Mouse (Mus musculus): ENCODE measurements around the gene Sel1l3. TPM values are rescaled to one million over a fixed set of nuclear protein-coding genes. Genes with fewer than 3 reads are reported as not detected.

Gene Sel1l3
- polyA plus RNA-seq, 1 experiment from 2014 or later: 0.76 TPM

DNA sequence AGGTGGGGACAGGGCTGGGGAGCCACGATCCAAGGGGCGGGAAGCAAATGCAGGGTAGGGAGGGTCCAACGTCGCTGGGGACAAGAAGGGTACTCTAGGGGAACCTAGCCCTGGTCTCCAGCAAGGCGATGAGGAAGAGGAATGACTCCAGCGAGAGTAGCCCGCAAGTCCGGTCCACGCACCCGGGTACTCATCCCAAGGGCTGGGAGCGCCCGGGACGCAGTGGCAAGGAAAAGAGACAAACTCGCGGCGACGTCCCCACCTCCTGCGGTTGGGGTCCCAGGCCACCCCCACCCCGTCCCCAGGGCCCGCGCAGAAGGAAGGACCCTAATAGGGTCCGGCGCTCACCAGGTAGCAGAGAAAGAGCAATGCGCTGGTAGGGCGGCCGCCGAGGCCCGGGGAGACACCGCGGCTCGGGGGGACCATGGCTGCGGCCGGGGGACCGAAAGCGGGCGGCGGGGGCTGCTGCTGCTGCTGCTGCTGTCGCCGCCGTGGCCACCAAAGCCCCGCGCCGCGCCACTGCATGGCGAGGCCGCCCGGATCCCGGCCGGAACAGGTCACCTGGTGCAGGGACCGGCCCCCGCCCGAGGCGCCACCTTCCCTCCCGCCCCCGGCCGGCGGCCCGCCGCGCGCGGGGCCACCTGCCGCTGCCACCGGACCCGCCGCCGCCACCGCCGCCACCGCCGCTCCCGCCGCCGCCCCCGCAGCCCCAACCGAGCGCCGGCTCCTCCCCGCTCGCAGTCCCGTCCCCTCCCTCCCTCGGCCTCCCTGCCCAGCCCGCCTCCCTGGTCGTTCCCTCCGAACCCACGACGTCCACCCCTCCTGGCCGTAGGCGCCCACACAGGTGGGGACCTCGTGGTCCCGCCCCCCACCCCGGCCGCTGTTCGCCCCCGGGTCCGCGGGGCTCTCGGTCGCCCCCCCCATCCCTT, 681 bp downstream of the Sel1l3 start:
- H3K36me3 ChIP-seq: no peaks in the 10 kb centered on the region
- H3K27ac ChIP-seq: no peak overlapping the region
- ATAC-seq (replicated peaks; ENCODE audit: insufficient number of reproducible peaks, insufficient read depth, low FRiP score, low read depth): peak; percentile 28; the same call in 1 of the 2 replicates
- peaks cover 46% of the 10 kb centered on the region for H3K27me3 ChIP-seq
- peak overlapping the region; percentile 67 for H3K4me3 ChIP-seq
- H3K9me3 ChIP-seq (replicated peaks): no peaks in the 10 kb centered on the region
- WGBS: under 1% methylated on average over 59 of the region's 99 CpGs
- H3K4me1 ChIP-seq (replicated peaks): peaks cover 22% of the 10 kb centered on the region
- peak overlapping the region; percentile 66 for H3K9ac ChIP-seq
- H3K4me2 ChIP-seq: peak overlapping the region; percentile 100

DNA sequence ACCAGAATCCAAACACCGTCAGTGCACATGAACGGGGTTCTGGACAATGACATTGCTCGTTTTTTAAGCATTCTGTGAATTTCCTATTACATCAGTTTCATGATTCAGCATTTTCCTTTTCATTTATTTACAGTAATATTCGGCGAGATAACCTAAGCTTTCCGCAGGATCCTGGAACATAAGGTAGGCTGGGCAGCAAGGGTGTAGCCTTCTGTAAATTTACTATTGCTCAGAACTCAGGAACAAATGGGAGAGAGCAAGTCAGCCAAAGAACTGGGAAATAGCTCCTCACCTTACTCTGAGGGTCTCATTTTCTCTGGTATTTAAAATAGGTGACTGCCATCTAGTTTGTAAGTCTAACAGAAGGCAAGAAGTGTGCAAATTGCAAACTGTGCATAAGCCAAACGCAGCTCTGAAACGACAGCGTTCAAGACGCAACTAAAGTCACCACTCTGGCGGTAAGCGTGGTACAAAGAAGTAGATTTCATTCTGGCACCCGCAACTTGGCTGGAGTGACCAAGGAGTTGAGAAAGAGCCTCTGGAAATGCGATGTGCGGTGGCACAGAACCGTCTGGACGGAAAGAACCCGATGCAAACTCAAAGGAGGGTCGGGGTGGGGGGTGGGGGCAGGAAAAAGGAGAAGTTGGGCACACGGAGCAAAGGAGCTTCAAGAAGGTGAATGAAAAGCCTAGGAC, 1.5 kb downstream of the Sel1l3 start:
- Histone ChIP-seq H3K9me3 (replicated peaks) (no peaks in the 10 kb centered on the region), H3K27me3 (peaks cover 46% of the 10 kb centered on the region), H3K9ac (peak overlapping the region; percentile 66), H3K27ac (no peak overlapping the region), H3K36me3 (no peaks in the 10 kb centered on the region), H3K4me1 (replicated peaks) (peaks cover 20% of the 10 kb centered on the region), H3K4me2 (peak overlapping the region; percentile 100), H3K4me3 (peak overlapping the region; percentile 67)
- WGBS: 22% methylated on average over 20 of the region's 20 CpGs
- ATAC-seq (replicated peaks; ENCODE audit: insufficient number of reproducible peaks, insufficient read depth, low FRiP score, low read depth): no peak

DNA sequence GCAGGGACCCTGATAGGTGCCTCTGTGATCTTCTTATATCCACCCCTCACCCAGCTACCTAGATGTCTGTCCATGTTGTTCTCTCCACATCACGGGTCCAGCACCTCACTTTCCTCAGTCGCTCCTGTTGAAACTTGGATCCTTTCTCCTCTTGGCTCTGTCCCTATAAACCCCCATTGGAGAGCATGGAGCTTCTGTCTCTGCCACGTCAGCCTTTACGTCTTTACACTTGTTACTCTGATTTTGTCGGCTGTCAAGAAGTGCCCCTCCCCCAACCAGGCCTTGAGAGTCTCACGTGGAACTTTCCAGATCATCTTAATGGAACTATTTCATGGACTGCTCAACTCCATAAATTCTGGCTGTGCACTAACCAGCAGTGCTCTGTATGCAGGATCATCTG, 2.5 kb downstream of the Sel1l3 start:
- Histone ChIP-seq H3K9me3 (replicated peaks) (no peaks in the 10 kb centered on the region), H3K4me2 (no peak overlapping the region), H3K9ac (no peak overlapping the region), H3K4me1 (replicated peaks) (peaks cover 20% of the 10 kb centered on the region), H3K36me3 (no peaks in the 10 kb centered on the region), H3K27me3 (peaks cover 46% of the 10 kb centered on the region), H3K4me3 (no peak overlapping the region), H3K27ac (no peak overlapping the region)
- ATAC-seq (replicated peaks; ENCODE audit: insufficient number of reproducible peaks, insufficient read depth, low FRiP score, low read depth): no peak
- WGBS: 55% methylated on average over 6 of the region's 6 CpGs

DNA sequence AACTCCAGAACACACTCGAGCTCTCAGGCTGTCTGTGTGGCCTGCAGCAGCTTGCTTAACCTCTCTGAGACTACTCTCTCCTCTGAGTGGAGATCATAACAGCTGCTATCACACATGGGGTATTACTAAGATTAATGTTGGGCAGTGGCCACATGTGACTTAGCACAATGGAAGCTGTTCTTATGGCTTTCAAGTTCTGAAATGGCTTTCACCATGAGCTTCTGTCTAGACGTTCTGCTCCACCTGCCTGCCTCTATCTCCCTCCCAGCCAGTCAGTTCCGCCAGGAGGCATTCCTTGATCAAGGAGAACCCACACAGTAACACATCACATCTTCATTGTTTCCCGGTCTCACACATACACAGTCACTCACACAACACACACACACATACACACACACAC, 3.2 kb downstream of the Sel1l3 start:
- Histone ChIP-seq H3K4me1 (replicated peaks) (peaks cover 20% of the 10 kb centered on the region), H3K27ac (no peak overlapping the region), H3K4me3 (no peak overlapping the region), H3K9ac (no peak overlapping the region), H3K36me3 (no peaks in the 10 kb centered on the region), H3K27me3 (peaks cover 42% of the 10 kb centered on the region), H3K4me2 (no peak overlapping the region), H3K9me3 (replicated peaks) (no peaks in the 10 kb centered on the region)
- ATAC-seq (replicated peaks; ENCODE audit: insufficient number of reproducible peaks, insufficient read depth, low FRiP score, low read depth): no peak
- 70% methylated on average over 4 of the region's 4 CpGs for WGBS

DNA sequence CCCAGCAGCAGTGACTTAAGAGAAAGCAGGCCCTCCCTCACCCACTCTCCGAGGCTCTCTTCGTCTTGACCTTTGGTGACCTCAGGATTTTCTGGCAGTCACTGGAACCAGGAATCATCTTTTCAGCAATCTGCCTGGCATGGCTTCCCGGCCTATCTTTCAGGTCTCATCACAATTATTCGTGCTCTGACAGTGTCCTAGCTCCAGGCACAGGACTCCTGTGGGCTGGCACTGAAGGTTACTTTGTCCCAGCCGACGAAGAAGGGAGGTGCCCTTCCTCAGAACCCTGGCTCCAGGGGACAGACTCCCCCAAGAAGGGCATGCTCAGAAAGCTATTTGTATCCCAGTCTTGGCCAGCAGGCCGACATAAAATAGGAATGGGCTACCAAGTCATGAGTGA, 4.0 kb downstream of the Sel1l3 start:
- ATAC-seq (replicated peaks; ENCODE audit: insufficient number of reproducible peaks, insufficient read depth, low FRiP score, low read depth): no peak
- Histone ChIP-seq H3K27ac (no peak overlapping the region), H3K4me3 (no peak overlapping the region), H3K27me3 (peaks cover 38% of the 10 kb centered on the region), H3K36me3 (no peaks in the 10 kb centered on the region), H3K4me1 (replicated peaks) (peaks cover 19% of the 10 kb centered on the region), H3K9ac (no peak overlapping the region), H3K4me2 (no peak overlapping the region), H3K9me3 (replicated peaks) (no peaks in the 10 kb centered on the region)
- WGBS: 57% methylated on average over 7 of the region's 7 CpGs

DNA sequence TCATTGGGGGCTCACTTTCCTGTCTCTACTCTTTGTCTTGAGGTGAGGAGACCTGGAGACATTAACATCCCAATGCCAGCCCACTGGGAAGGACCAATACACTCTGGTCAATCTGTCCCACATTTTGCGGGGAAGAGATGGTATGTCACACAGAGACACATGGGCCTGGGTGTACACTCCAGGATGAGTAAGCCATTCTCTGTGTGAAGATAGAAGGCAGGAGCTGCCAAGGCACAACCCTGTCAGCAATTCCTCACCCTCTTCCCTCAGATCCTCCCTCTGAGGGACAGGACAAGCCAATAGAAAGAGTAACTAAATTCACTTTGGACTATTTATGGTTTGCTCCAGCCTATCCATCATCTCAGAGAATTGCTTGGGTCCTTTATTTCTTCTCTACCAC, 5.0 kb downstream of the Sel1l3 start:
- no peak overlapping the region for H3K4me2 ChIP-seq
- ATAC-seq (replicated peaks; ENCODE audit: insufficient number of reproducible peaks, insufficient read depth, low FRiP score, low read depth): no peak
- no peaks in the 10 kb centered on the region for H3K9me3 ChIP-seq (replicated peaks)
- no peaks in the 10 kb centered on the region for H3K36me3 ChIP-seq
- peaks cover 10% of the 10 kb centered on the region for H3K4me1 ChIP-seq (replicated peaks)
- no peak overlapping the region for H3K4me3 ChIP-seq
- peaks cover 30% of the 10 kb centered on the region for H3K27me3 ChIP-seq
- 76% methylated on average over 1 of the region's 1 CpGs for WGBS
- no peak overlapping the region for H3K9ac ChIP-seq
- no peak overlapping the region for H3K27ac ChIP-seq

DNA sequence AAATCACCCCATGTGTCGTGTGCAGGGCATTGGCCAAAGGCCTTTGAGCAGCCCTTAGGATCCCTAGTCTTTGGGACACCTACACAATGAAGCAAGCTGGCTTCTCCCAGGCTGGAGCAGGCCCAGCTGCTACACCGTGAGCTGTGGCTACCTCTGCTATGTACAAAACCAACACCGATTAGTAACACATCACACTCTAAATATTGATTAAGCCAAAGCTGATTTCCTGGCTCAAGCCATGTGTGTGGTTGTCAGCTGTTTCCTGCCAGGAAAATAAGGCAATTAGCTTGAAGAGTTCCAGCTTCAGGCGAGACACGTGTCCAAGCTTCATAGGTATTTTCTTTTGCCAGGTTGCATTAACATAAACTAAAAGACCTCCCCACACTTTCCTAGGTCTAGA, 7.2 kb downstream of the Sel1l3 start:
- Histone ChIP-seq H3K36me3 (no peaks in the 10 kb centered on the region), H3K27me3 (peaks cover 10% of the 10 kb centered on the region), H3K9me3 (replicated peaks) (no peaks in the 10 kb centered on the region), H3K4me3 (no peak overlapping the region), H3K4me2 (no peak overlapping the region), H3K4me1 (replicated peaks) (no peaks in the 10 kb centered on the region), H3K9ac (no peak overlapping the region), H3K27ac (no peak overlapping the region)
- WGBS: 75% methylated on average over 5 of the region's 5 CpGs
- ATAC-seq (replicated peaks; ENCODE audit: insufficient number of reproducible peaks, insufficient read depth, low FRiP score, low read depth): no peak

DNA sequence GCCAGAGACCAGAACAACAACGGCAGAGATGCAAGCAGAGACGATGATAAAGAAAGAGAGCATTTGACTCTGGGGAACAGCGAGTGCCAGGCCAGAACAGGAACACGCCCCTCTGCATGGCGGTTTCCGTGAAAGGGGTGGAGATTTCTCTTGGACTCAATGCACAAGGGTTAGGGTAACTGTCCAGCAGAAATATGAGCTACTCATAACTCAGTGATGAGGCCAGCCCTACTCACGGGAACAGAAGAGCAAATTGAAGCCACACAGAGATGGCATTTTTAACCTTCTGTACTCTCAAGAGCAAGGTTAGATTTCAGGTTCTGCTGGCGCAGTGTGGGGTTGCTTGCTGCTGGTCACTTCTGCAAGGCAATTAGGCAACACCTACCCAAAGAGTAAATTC, 11.0 kb downstream of the Sel1l3 start:
- 60% methylated on average over 8 of the region's 8 CpGs for whole genome bisulfite sequencing
- ATAC-seq (replicated peaks; ENCODE audit: insufficient number of reproducible peaks, insufficient read depth, low FRiP score, low read depth): no peak

DNA sequence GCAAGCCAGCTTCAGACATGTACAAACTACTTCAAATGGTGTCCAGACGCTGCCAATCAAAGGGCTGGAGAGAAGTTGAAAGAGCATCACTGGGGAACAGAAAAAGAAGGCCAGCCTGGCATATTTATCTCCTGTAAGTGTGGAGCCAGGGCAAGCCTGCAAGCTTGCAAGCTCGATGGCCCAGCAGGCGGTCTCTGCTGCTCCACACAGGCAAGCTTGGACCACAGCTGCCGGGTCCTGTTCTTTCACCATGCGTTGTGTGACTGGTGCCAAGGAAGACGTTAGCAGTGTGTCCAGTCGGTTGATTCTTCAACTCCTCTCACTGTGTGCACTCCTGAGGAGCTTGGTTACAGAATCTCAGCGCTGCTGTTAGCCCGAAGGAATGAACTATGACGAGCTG, 12.9 kb downstream of the Sel1l3 start:
- H3K9me3 ChIP-seq (replicated peaks): no peaks in the 10 kb centered on the region
- no peaks in the 10 kb centered on the region for H3K4me1 ChIP-seq (replicated peaks)
- no peak overlapping the region for H3K9ac ChIP-seq
- H3K36me3 ChIP-seq: no peaks in the 10 kb centered on the region
- H3K4me3 ChIP-seq: no peak overlapping the region
- H3K27ac ChIP-seq: no peak overlapping the region
- 77% methylated on average over 10 of the region's 10 CpGs for WGBS
- ATAC-seq (replicated peaks; ENCODE audit: insufficient number of reproducible peaks, insufficient read depth, low FRiP score, low read depth): no peak
- H3K4me2 ChIP-seq: no peak overlapping the region
- no peaks in the 10 kb centered on the region for H3K27me3 ChIP-seq

More for the DNA sequence above, 11.0 kb downstream of the Sel1l3 start:
- H3K4me3 ChIP-seq: no peak overlapping the region
- H3K36me3 ChIP-seq: no peaks in the 10 kb centered on the region
- H3K27ac ChIP-seq: no peak overlapping the region
- no peaks in the 10 kb centered on the region for H3K9me3 ChIP-seq (replicated peaks)
- no peaks in the 10 kb centered on the region for H3K4me1 ChIP-seq (replicated peaks)
- H3K9ac ChIP-seq: no peak overlapping the region
- no peak overlapping the region for H3K4me2 ChIP-seq
- H3K27me3 ChIP-seq: no peaks in the 10 kb centered on the region

DNA sequence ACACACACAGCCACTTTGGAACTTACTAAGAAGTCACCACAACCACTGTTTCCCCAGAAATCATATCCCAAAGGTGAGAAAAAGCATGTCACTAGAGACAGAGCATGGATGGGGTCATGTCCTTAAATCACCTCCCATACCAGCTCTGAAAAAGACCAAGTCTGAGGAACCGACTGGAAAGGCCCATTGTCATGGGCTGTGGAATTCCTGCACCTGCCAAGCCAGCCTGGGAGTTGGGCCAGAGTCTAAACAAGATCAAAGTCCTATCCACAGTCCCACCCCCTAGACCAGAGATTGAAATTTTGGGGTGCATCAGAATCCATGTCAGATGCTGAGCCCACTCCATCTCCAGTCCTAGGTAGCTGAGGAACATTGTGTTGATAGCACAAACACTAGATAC, 15.3 kb downstream of the Sel1l3 start:
- H3K4me2 ChIP-seq: no peak overlapping the region
- WGBS: 58% methylated on average over 1 of the region's 1 CpGs
- 0 out of 2 replicates have a peak, but pooled peaks cover 2% of the 10 kb centered on the region for H3K4me1 ChIP-seq (replicated peaks)
- ATAC-seq (replicated peaks; ENCODE audit: insufficient number of reproducible peaks, insufficient read depth, low FRiP score, low read depth): no peak
- no peak overlapping the region for H3K4me3 ChIP-seq
- no peaks in the 10 kb centered on the region for H3K27me3 ChIP-seq
- no peaks in the 10 kb centered on the region for H3K36me3 ChIP-seq
- H3K9me3 ChIP-seq (replicated peaks): no peaks in the 10 kb centered on the region
- no peak overlapping the region for H3K9ac ChIP-seq
- no peak overlapping the region for H3K27ac ChIP-seq

DNA sequence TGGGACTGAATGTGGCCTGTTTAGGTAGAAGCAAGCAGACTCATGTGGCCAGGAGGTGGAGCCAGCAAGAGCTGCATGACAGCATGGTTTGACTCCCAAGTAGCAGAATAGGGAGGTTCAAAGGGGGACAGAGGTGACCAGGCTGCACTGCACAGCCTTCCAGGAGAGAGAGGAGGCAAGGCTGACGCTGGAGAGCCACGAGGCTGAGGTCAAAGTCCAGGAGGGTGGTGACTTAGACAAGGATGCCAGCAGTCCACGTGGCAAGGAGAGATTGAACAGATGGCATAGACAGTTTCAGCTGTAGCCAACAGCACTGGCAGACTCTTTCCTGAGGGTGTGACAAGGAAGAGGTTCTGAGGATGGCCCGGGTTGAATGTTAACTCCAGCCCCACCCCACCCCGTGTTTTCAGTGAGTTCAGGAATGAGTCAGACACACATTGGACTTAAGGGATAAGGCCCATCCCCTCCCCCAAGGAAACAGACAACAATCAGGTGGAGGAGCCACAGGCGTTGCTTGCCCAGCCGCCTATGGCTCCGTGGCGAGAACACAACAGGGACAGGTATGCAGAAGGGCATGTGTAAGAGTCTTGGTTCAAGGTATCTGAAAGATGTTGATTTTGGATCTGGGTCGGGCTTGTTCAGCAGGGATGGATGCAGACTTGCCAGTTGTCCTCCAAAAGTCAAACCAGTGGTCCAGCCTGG, 17.2 kb downstream of the Sel1l3 start:
- WGBS: 62% methylated on average over 10 of the region's 10 CpGs

More for the DNA sequence above, 17.2 kb downstream of the Sel1l3 start:
- Histone ChIP-seq H3K4me3 (no peak overlapping the region), H3K9me3 (replicated peaks) (no peaks in the 10 kb centered on the region), H3K36me3 (no peaks in the 10 kb centered on the region), H3K27me3 (no peaks in the 10 kb centered on the region), H3K4me2 (no peak overlapping the region), H3K9ac (no peak overlapping the region), H3K4me1 (replicated peaks) (0 out of 2 replicates have a peak, but pooled peaks cover 2% of the 10 kb centered on the region), H3K27ac (no peak overlapping the region)
- ATAC-seq (replicated peaks; ENCODE audit: insufficient number of reproducible peaks, insufficient read depth, low FRiP score, low read depth): no peak

All from heart, embryonic 15.5 days (tissue).